Comparison of ENCODE assay signal across 16 mouse cellular contexts in the genomic region with DNA sequence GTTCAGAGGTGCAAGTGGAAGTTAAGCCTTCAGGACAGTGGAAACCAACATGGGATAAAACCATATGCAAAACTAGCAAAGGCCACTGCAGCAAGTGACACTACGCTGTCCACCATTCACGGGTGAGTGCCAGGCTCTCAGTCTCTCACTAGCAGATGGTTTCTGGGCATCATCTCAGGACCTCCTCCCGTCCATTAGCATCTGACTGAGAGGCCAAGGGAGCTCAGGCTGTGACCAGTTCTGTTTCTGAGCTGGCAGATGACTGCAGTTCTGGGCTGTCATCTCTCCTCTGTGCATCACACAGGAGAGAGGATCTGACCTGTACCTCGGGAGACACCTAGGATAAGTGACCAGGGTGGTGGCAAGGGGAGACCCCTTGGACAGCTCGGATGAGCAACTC.
"Had no signal": no experiment of that assay in that cellular context is flagged by ENCODE, and none has a peak within 500 bp of the region (broad histone marks: within the 10 kb centered on the region; RNA-seq: fewer than 3 reads in every experiment).

No protein-coding gene starts in this region.

- DNase-seq: kidney, postnatal 14 days; layer of hippocampus, adult 9-11 months; layer of hippocampus, postnatal 36 days; lung, adult 18-20 months; lung, postnatal 36 days; retina, postnatal 1 day; right cerebral cortex, postnatal 4 days; spleen, adult 18-20 months; thymus, postnatal 36 days had no signal

- ATAC-seq: midbrain, embryonic 16.5 days had no signal

- H3K9ac ChIP-seq: kidney, embryonic 15.5 days; limb, embryonic 13.5 days; liver, embryonic 14.5 days; neural tube, embryonic 13.5 days; stomach, embryonic 15.5 days had no signal

- H3K27ac ChIP-seq: kidney, embryonic 15.5 days; limb, embryonic 13.5 days; liver, embryonic 14.5 days; midbrain, embryonic 10.5 days; neural tube, embryonic 13.5 days; stomach, embryonic 15.5 days had no signal

- H3K4me3 ChIP-seq: kidney, embryonic 15.5 days; limb, embryonic 13.5 days; midbrain, embryonic 10.5 days; neural tube, embryonic 13.5 days; stomach, embryonic 15.5 days had no signal

- H3K4me2 ChIP-seq: kidney, embryonic 15.5 days; limb, embryonic 13.5 days; neural tube, embryonic 13.5 days; stomach, embryonic 15.5 days had no signal

- H3K27me3 ChIP-seq: kidney, embryonic 15.5 days; limb, embryonic 13.5 days; neural tube, embryonic 13.5 days; stomach, embryonic 15.5 days had no signal

- H3K9me3 ChIP-seq: kidney, embryonic 15.5 days; limb, embryonic 13.5 days; midbrain, embryonic 10.5 days; neural tube, embryonic 13.5 days; stomach, embryonic 15.5 days had no signal

- H3K4me1 ChIP-seq: kidney, embryonic 15.5 days; midbrain, embryonic 10.5 days; neural tube, embryonic 13.5 days; stomach, embryonic 15.5 days had no signal

- H3K36me3 ChIP-seq: kidney, embryonic 15.5 days; limb, embryonic 13.5 days; midbrain, embryonic 10.5 days; neural tube, embryonic 13.5 days; stomach, embryonic 15.5 days had no signal
